Comparison of ENCODE assay signal across 21 mouse cellular contexts in genomic region chr2:172278979-172279378, GRCm38 (mm10). TPM values are rescaled to one million over a fixed set of nuclear protein-coding genes. Genes with fewer than 3 reads are reported as not detected.
"Had no signal": no experiment of that assay in that cellular context is flagged by ENCODE, and none has a peak within 500 bp of the region (broad histone marks: within the 10 kb centered on the region; RNA-seq: fewer than 3 reads in every experiment).

No protein-coding gene starts in this region.

- DNase-seq: cerebellum, adult 9-11 months; cerebellum, postnatal 10 days; cerebellum, postnatal 14 days; cerebellum, postnatal 25 days; cerebellum, postnatal 36 days; embryo, embryonic 11 days; forebrain, postnatal 0 days; gastrocnemius, adult 2 months; gastrocnemius, postnatal 10 days; gastrocnemius, postnatal 14 days; gastrocnemius, postnatal 25 days; gastrocnemius, postnatal 36 days; heart, adult 11 months; heart, adult 18-20 months; heart, adult 2 months had no signal

RNA-seq across cellular contexts. Expression of gene Mc3r, which starts 30.7 kb away (rescaled TPM):
- total RNA-seq: common myeloid progenitor, adult 5-6 weeks; gastrocnemius, adult 18-20 months; gastrocnemius, adult 2 months; gastrocnemius, adult 8-10 months; gastrocnemius, postnatal 10 days; gastrocnemius, postnatal 14 days; gastrocnemius, postnatal 25 days; gastrocnemius, postnatal 36 days; gastrocnemius, postnatal 4 days; granulocyte monocyte progenitor cell, adult 5-6 weeks; heart, adult 18-20 months; heart, adult 2 months; heart, adult 8-10 months had no signal
